Mouse (Mus musculus): Measurements from ENCODE around the gene Armc10. TPM values are rescaled to one million over a fixed set of nuclear protein-coding genes. Genes with fewer than 3 reads are reported as not detected.
A peak's percentile ranks its signal among the peaks of the same experiment; 100 is the strongest.

Gene Armc10
- polyA plus RNA-seq, 1 experiment: 17.9 TPM

- 83% methylated on average over 3 of the region's 3 CpGs for WGBS
- H3K27ac ChIP-seq (ENCODE audit: insufficient read depth, low read length): no peak overlapping the region
- H3K4me3 ChIP-seq (replicated peaks; ENCODE audit: insufficient read depth, low read depth, low read length): no peak overlapping the region
- H3K4me1 ChIP-seq (ENCODE audit: control insufficient read depth, insufficient read depth, low read length): no peaks in the 10 kb centered on the region
- no peak for TF ChIP-seq CTCF (IDR thresholded peaks at IDR 0.05; ENCODE audit: borderline replicate concordance, insufficient read depth, low read depth, low read length)
- no peak for TF ChIP-seq POLR2A (IDR thresholded peaks at IDR 0.05; ENCODE audit: borderline replicate concordance, insufficient read depth, low read length)
- DNase-seq: no peak
- no peaks in the 10 kb centered on the region for H3K27me3 ChIP-seq (ENCODE audit: control insufficient read depth, insufficient read depth, low read length)
Measured at GRCm38 (mm10) chr5:21616450-21617009, 29.1 kb upstream of the Armc10 start.

- DNase-seq: no peak
- Histone ChIP-seq H3K27me3 (ENCODE audit: control insufficient read depth, insufficient read depth, low read length) (no peaks in the 10 kb centered on the region), H3K4me1 (ENCODE audit: control insufficient read depth, insufficient read depth, low read length) (no peaks in the 10 kb centered on the region), H3K4me3 (replicated peaks; ENCODE audit: insufficient read depth, low read depth, low read length) (no peak overlapping the region), H3K27ac (ENCODE audit: insufficient read depth, low read length) (no peak overlapping the region)
- TF ChIP-seq POLR2A (IDR thresholded peaks at IDR 0.05; ENCODE audit: borderline replicate concordance, insufficient read depth, low read length): no peak
- no peak for TF ChIP-seq CTCF (IDR thresholded peaks at IDR 0.05; ENCODE audit: borderline replicate concordance, insufficient read depth, low read depth, low read length)
Measured at GRCm38 (mm10) chr5:21625916-21626315, 19.7 kb upstream of the Armc10 start.

- Histone ChIP-seq H3K4me3 (replicated peaks; ENCODE audit: insufficient read depth, low read depth, low read length) (no peak overlapping the region), H3K4me1 (ENCODE audit: control insufficient read depth, insufficient read depth, low read length) (no peaks in the 10 kb centered on the region), H3K27ac (ENCODE audit: insufficient read depth, low read length) (no peak overlapping the region), H3K27me3 (ENCODE audit: control insufficient read depth, insufficient read depth, low read length) (no peaks in the 10 kb centered on the region)
- 0% methylated on average over 1 of the region's 1 CpGs for WGBS
- peak; percentile 27 to 56 for DNase-seq
- TF ChIP-seq CTCF (IDR thresholded peaks at IDR 0.05; ENCODE audit: borderline replicate concordance, insufficient read depth, low read depth, low read length) (peak; percentile 62; the same call in 1 of the 2 replicates), POLR2A (IDR thresholded peaks at IDR 0.05; ENCODE audit: borderline replicate concordance, insufficient read depth, low read length) (no peak)
Measured at GRCm38 (mm10) chr5:21640961-21641360, 4.7 kb upstream of the Armc10 start.

GRCm38 (mm10) chr5:21643606-21644005 lies 2.0 kb upstream of the Armc10 start:
- Histone ChIP-seq H3K27me3 (ENCODE audit: control insufficient read depth, insufficient read depth, low read length) (no peaks in the 10 kb centered on the region), H3K27ac (ENCODE audit: insufficient read depth, low read length) (no peak overlapping the region)
- WGBS: 47% methylated on average over 1 of the region's 1 CpGs

GRCm38 (mm10) chr5:21644891-21645438 lies 648 bp upstream of the Armc10 start:
- Histone ChIP-seq H3K4me3 (replicated peaks; ENCODE audit: insufficient read depth, low read depth, low read length) (peak overlapping the region; percentile 49), H3K27me3 (ENCODE audit: control insufficient read depth, insufficient read depth, low read length) (no peaks in the 10 kb centered on the region), H3K4me1 (ENCODE audit: control insufficient read depth, insufficient read depth, low read length) (peaks cover 3% of the 10 kb centered on the region; the same call in 1 of the 2 replicates), H3K27ac (ENCODE audit: insufficient read depth, low read length) (no peak overlapping the region)
- no peak for DNase-seq
- TF ChIP-seq CTCF (IDR thresholded peaks at IDR 0.05; ENCODE audit: borderline replicate concordance, insufficient read depth, low read depth, low read length) (0 out of 2 replicates have a peak, but pooled peaks have one; percentile 18), POLR2A (IDR thresholded peaks at IDR 0.05; ENCODE audit: borderline replicate concordance, insufficient read depth, low read length) (no peak)
- 16% methylated on average over 14 of the region's 14 CpGs for WGBS

More at GRCm38 (mm10) chr5:21643606-21644005, 2.0 kb upstream of the Armc10 start:
- Histone ChIP-seq H3K4me3 (replicated peaks; ENCODE audit: insufficient read depth, low read depth, low read length) (no peak overlapping the region), H3K4me1 (ENCODE audit: control insufficient read depth, insufficient read depth, low read length) (peaks cover 3% of the 10 kb centered on the region; the same call in 1 of the 2 replicates)
- TF ChIP-seq CTCF (IDR thresholded peaks at IDR 0.05; ENCODE audit: borderline replicate concordance, insufficient read depth, low read depth, low read length) (no peak), POLR2A (IDR thresholded peaks at IDR 0.05; ENCODE audit: borderline replicate concordance, insufficient read depth, low read length) (no peak)
- no peak for DNase-seq

- no peak overlapping the region for H3K27ac ChIP-seq (ENCODE audit: insufficient read depth, low read length)
- H3K27me3 ChIP-seq (ENCODE audit: control insufficient read depth, insufficient read depth, low read length): no peaks in the 10 kb centered on the region
- under 1% methylated on average over 25 of the region's 25 CpGs for WGBS
- H3K4me1 ChIP-seq (ENCODE audit: control insufficient read depth, insufficient read depth, low read length): peaks cover 3% of the 10 kb centered on the region; the same call in 1 of the 2 replicates
- TF ChIP-seq CTCF (IDR thresholded peaks at IDR 0.05; ENCODE audit: borderline replicate concordance, insufficient read depth, low read depth, low read length) (no peak), POLR2A (IDR thresholded peaks at IDR 0.05; ENCODE audit: borderline replicate concordance, insufficient read depth, low read length) (no peak)
- H3K4me3 ChIP-seq (replicated peaks; ENCODE audit: insufficient read depth, low read depth, low read length): peak overlapping the region; percentile 62
- DNase-seq: no peak
Measured at GRCm38 (mm10) chr5:21646133-21646491, 499 bp downstream of the Armc10 start.

GRCm38 (mm10) chr5:21650736-21651135 lies 5.1 kb downstream of the Armc10 start:
- H3K27me3 ChIP-seq (ENCODE audit: control insufficient read depth, insufficient read depth, low read length): no peaks in the 10 kb centered on the region
- 82% methylated on average over 2 of the region's 2 CpGs for WGBS
- TF ChIP-seq POLR2A (IDR thresholded peaks at IDR 0.05; ENCODE audit: borderline replicate concordance, insufficient read depth, low read length) (no peak), CTCF (IDR thresholded peaks at IDR 0.05; ENCODE audit: borderline replicate concordance, insufficient read depth, low read depth, low read length) (no peak)
- H3K27ac ChIP-seq (ENCODE audit: insufficient read depth, low read length): no peak overlapping the region
- DNase-seq: no peak
- H3K4me1 ChIP-seq (ENCODE audit: control insufficient read depth, insufficient read depth, low read length): peaks cover 3% of the 10 kb centered on the region; the same call in 1 of the 2 replicates
- no peak overlapping the region for H3K4me3 ChIP-seq (replicated peaks; ENCODE audit: insufficient read depth, low read depth, low read length)

All from cerebellum, adult 2 months (tissue).